Mouse (Mus musculus): Measurements from ENCODE around the gene Txndc17. TPM values are rescaled to one million over a fixed set of nuclear protein-coding genes. Genes with fewer than 3 reads are reported as not detected.
"Not testable (repeated sequence)": the region's sequence is repeated elsewhere in the genome, so short reads cannot be mapped to it uniquely, and the experiment has no call there.

The Txndc17 gene
- 100 to 1,000 TPM; 118 to 131 TPM for polyA plus RNA-seq (2017; shearing (Covaris generic))

DNA sequence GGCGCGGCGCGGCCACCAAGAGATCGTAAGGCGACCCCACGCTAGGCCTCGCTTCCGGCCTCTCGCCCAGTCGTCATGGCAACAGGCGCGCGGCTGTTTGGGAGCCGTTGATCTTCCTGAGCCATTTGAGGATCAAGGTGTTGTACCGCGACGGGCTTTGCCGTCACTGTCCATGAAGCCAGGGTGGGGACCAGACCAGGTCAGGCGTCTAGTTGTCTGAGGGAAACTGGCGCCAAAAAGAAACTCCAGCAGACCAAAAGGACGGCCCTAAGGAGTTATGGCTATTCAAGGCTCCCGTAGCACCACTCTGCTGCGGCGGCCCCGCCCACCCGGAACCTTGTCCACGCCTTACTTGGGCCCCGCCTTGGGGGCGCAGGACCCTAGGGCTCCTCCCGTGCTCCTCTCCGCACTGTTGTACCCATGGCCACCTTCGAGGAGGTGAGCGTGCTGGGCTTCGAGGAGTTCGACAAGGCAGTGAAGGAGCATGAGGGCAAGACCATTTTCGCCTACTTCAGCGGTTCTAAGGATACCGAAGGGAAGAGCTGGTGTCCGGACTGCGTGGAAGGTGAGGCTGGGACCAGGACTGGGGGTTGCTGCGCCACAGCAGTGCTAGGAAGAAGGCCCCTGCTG is at the start of gene Txndc17, which contains the start of gene 4933427D14Rik:
TSS of gene Txndc17 (plus strand) at position 344 of the 630 bp plus-strand sequence.
TSS of gene 4933427D14Rik (minus strand) at position 256 of the 630 bp plus-strand sequence.
- peak; percentile 93 for ATAC-seq

DNA sequence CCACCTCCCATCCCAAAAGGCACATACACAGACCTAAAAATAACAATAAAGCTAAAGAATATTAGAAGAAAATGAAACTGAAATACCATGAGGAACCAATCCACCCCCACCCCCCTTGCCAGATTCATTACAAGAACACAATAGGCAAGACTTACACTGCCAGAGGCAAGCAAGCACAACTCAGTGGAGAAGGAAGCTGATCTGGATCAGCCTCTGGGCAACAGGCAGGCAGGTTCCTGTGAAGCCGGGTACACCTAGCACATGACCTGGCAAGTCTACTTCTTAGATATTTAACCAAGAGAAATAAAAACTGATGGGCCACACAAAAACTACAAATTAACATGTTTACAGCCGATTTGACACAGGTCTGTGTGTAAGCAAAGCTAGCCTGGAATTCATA is 44.1 kb upstream of the Txndc17 start:
- no peak for ATAC-seq

GRCm38 (mm10) chr11:72169871-72170270 is 37.5 kb upstream of the Txndc17 start:
- ATAC-seq, result no peak

- not testable (repeated sequence) for ATAC-seq
Measured at GRCm38 (mm10) chr11:72171906-72172305, 35.4 kb upstream of the Txndc17 start.

- ATAC-seq, result no peak
Measured at GRCm38 (mm10) chr11:72173506-72173905, 33.8 kb upstream of the Txndc17 start.

DNA sequence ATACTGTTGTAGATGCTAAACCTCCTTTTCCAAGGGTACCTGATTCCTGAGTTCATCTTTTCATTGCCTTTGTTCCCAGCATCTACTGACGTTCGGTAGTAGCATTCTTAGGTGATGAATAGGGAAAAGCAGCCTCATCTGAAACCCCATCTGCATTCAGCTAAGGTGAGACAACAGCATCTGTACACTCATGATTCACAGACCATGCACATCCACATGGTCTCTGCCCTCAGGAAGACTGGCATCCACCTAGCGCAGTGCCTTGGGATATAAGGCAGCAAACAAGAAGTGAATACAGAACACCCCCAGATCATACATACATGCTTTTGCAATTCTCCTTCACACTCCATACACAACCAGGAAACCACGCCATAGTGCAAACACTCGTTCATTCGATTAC is 32.6 kb upstream of the Txndc17 start:
- ATAC-seq, result no peak

DNA sequence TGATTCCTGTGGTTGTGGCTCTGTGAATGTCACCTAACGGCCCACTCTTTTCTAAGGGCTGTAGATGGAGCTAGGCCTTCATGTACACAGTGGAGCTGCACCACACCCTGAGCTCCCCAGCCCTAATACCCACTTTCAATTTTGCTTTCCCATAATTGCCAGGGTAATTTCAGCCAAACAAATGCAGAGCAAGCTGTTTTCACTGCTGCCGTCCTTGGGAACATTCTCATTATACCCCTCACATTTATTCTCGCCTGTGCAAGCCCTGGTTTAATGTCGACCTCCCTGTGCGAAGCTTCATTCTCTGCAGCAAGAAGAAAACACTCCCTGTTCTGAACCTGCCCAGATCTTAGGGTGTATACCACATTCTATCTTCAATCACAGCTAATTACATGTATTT is 31.4 kb upstream of the Txndc17 start:
- ATAC-seq, result no peak

DNA sequence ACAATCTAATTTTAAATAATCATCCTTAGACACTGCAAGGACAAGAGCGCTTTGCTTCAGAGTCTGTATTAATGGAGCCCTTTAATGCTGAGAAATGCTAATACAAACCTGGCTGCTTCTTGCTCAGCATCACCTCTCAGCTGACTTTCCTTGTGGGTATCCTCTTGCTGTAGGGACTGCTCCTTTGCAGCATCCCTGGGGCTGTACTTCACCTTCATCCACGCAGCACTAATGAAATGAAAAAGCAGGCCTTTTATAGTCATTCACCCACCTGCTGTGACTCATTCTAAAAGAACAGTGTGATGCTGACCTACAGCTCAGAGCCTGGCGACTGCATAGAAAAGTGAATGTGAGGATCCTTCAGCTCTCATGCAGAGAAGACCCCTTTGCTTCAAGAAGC is 30.8 kb upstream of the Txndc17 start:
- ATAC-seq, result no peak

- ATAC-seq, result no peak
Measured at GRCm38 (mm10) chr11:72180556-72180955, 26.8 kb upstream of the Txndc17 start.

DNA sequence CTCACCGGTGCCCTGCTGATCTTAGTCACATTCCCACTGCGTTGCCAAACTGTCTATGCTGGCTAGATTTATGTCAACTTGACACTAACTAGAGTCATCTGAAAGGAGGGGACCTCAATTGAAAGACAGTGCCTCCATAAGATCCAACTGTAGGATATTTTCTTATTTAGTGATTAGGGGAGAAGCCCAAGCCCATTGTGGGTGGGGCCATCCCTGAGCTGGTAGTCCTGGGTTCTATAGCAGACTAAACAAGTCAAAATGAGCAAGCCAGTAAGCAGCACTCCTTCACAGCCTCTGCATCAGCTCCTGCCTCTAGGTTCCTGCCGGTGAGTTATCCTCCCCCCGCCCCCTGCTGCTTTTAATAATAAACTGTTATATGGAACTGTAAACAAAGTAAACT is 26.2 kb upstream of the Txndc17 start:
- no peak for ATAC-seq

DNA sequence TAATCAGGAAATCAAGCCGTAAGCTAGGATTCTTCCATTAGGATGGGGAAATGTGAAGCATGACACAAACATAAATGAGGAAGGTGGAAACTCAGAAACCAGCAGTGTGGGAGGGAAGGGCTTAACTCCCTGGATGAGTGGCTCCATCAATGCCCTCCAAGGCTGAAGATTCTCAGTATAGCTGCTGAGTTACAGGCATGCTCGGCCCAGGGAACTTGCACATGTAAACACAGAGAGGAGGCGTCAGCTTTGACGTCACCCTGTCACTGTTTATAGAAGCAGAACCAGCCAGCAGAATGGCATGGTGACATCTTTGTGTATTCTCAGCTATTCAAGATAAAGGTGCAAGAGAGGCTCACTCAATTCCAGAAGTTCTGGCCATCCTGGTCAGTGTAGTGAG is 23.1 kb upstream of the Txndc17 start:
- no peak for ATAC-seq

DNA sequence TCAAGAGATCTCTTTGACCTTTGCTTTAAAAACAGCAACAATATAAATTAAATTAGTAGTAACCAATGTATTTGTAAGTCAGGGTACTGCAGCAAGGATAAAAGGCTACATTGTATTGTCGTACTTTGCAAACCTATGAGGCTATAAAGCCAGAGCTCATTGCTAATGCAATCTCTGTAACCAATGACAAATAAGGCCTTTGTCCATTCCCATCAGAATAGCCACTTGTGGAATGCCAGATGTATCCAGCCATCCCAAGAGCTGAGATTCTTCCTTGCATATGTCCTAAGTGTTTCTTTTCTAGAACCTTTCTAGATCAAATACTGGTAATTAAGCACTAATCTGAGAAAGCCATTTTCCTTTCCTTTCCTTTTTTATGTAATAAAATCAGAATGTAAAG is 16.5 kb upstream of the Txndc17 start:
- ATAC-seq, result no peak

DNA sequence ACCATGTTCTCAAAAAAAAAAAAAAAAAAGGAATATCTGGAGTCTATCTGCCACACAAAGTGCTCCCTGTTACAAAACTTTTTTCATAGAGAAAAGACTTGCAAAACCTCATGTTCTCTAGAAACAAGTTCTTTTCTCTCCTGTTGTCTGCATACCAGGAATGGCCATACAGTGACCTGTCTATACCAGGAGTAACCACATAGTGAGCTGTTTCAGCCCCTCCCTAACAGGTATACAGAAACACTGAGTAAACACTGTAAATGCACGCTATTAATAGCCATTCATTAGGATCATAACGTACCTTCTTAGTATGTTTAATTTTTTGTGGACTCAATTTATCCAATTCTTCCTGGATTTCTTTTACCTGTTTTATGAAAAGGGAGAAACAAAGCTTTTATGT is 13.1 kb upstream of the Txndc17 start:
- ATAC-seq, result no peak

DNA sequence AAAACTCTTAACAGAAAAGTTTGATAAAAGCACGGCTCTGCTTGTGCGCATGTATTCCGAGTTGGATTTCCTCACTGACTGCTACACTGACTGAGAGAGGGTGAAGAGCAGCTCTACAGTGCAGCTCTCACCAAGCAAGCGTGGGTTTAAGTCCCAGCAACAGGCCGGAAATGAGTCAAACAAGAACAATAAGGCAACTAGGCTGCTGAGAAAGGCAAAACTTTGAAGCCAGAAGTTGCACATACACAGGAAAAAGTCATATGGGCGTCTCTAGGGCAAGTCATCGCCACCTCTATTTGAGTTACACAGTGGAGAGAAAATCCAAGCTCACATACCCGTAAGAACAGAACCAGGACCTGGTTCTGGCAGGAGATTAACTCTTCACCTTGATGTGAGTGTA is 10.8 kb upstream of the Txndc17 start:
- peak; percentile 78 for ATAC-seq

DNA sequence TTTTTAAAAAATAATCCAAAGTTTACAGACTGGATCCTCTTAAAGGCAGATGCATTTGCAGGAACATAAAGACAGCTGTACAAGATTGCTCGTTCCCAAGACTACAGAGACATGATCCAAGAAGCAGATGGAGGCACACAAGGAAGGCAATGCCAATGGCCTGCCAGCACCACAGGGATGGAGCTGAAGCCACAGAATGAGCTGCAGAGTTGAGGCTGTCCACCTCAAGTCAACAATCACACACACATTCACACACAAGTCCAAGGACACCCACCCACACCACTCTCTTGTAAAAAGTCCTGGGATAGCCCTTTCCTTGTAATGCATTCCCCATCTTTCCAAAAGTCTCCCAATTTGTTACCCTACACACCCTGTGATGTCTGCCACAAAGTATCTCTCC is 3.9 kb upstream of the Txndc17 start:
- no peak for ATAC-seq

- no peak for ATAC-seq
Measured at GRCm38 (mm10) chr11:72205256-72205655, 2.1 kb upstream of the Txndc17 start.

DNA sequence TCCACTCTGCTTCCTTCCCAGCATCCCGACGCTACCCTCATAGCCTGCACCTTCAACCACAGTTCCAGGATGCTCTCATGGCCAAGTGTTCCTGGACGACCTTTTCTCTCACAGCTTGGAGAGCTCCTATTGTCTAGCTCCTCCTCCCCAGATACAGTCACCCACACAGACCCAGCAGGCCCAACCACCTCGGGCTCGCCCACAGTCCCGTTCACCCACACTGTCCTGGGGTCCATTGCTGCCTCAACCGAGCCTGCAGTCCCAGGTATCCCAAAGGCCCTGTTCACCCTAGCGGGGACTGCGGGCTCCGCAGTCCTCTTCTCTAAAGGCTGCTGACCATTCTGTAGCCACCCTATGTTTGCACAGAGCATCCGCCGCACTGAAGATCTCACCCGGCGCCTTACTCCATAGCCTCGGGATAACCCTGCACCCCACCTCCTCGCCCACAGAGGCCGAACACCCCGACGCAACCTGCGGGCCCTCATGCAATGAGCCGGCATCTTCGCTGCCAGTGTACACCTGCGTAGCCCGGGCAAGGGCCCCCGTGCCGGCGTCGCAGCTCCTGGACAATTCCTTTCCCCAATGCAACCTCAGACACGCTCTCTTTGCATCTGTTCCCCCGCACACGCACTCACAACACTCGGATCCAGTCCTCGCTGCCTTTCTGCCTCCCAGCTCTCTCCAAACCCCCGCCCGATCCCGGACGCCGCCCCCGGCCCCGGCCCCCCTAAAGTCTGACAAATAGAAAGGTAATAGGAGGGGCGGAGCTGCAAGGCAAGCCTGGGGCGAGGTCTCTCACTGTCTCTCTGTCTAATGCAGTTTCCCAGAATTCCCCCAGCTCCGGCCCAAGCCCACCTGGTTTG is 775 bp upstream of the Txndc17 start, which contains the start of gene Gm43951:
TSS of gene Gm43951 (minus strand) at position 500 of the 863 bp plus-strand sequence.
- no peak for ATAC-seq

- peak; percentile 9 for ATAC-seq
Measured at GRCm38 (mm10) chr11:72207834-72208377, 559 bp downstream of the Txndc17 start.

DNA sequence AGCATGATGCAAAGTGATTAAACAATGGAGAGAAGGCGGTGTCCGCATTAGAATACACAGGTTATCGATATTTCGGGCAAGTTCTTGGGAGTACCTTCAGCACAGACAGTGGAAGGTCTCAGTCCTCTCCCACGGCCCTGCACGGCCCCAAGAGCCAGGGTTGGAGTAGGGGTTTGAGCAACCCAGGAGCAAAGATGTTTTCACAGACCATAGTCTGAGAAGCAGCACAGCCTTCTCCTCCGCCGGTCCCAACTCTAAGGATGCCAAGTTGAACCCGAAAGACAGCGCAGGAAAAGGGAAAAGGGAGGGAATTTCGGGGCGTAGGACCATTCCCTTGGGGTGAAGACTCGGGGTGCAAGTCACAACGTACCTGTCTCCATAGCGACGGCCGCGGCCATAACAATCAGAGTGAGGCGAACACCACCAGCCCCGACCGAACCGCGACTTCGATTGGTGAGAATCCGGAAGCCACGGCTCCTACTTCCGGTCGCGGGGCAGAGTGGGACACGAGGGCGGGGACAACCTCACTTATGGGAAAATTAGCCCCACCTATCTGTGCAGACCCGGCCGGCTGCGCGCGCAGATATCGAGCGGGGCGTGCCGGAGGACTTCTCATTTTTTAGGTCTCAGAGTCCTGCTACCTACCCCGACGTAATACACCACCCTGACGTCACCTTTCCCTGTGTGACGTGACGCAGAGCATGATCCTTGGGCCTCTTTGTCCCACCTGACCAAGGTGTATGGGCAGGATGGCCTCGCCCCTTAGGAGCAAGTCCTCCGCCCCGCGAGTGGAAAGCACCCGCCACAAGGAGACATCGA is 7.5 kb downstream of the Txndc17 start:
- peak; percentile 90 for ATAC-seq

DNA sequence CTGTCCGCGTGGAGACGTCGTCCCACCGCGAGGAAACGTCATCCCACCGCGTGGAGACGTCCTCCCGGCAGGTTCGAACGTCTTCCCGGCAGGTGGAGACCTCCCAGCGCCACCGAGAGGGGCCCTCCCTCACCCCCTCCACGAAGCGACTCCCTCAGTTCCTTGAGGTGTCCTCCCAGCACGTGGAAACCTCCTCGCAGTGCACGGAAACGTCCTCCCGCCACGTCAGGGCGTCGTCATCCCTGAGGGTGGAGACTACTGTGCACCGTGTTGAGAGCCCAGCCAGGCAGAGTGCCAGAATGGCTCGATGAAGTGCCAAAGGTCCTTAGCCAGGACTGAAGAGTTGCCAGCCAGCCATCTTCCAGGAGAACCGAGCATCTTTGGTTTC is 8.1 kb downstream of the Txndc17 start, which contains the start of gene Med31:
TSS of gene Med31 (minus strand) at position 183 of the 388 bp plus-strand sequence.
- ATAC-seq, result peak; percentile 60

DNA sequence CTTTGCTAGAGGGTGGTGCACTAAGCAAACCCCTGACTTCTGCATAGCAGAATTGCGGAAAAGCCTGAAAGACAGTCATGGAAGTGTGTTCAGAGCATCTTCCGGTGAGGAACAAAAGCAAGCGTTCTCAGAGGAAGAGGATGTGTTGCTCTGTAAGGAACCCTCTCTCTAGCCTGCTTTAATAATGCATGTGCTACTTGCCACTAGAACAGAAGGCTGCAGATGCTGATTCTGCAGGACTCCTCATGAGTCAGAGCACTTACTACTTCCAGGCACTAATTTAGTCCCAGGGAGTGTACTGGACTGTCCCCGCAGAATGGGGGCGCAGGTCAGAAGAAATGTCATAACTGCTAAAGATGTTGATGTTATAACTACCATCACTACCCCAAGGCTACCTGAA is 9.8 kb downstream of the Txndc17 start:
- no peak for ATAC-seq

GRCm38 (mm10) chr11:72221278-72221677 is 13.9 kb downstream of the Txndc17 start:
- ATAC-seq, result peak; percentile 80

DNA sequence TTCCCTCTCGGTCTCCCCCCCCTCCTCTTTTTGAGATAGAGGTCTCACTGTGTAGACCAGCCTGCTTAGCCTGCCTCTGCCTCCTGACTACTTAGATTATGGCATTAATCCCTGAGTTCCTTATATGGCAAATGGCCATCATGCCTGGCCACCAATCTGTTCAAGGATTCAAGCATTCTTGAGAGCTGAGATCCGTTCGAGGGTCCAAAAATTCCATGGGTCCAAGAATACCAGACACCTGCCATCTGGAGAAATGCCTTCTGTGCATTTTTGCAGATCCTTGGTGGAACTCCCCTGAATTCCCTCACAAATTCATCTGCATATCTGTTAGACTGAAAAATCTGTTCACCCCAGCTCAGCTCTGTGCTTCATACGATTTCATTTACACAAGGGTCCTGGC is 16.1 kb downstream of the Txndc17 start:
- no peak for ATAC-seq
